Mouse (Mus musculus) kidney, adult 2 months (tissue): ENCODE results near the gene Btbd2.

Experiments used
- CTCF ChIP-seq: fragments of 200-500 bp; conservative IDR thresholded peaks from 2 replicates; pipeline ENCODE4 v1.5.1; 2011; ENCODE audit warnings: low read depth, mild to moderate bottlenecking, control low read depth, low read length, moderate library complexity, mixed read lengths; ENCODE audit not compliant: insufficient read depth, insufficient read length
- POLR2A ChIP-seq: fragments of 200-500 bp; IDR thresholded peaks from one replicate; pipeline ENCODE4 v1.6.1; 2011; ENCODE audit warnings: low read depth, low read length, control low read depth

DNA sequence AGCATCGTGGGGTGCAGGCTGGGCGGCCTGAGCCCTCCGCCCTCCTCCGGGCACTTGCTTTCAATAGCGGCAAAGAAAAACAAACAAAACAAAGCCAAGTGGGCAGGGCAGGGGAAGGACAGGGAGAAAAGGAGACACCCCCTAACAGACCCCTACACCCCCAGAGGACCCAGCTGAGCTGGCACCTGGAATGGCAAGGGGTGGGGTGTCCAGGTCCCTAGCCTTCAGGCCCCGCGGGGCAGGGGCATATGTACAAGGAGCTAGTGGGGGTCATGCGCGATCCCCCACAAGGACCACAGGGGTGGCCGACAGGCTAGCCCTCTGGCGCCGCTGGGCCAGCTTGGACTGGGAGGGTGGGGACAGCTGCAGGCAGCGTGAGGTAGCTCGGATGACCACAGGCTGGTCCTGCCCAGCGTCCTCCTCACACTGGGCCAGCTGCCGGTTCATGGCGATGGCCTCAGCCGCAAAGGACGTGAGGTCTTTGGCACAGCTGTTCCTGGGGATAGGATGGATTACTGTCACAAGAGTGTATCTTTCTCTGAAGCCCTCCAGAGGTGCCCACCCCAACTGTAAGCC, 10.1 kb upstream of the Btbd2 start:
- no peak for TF ChIP-seq CTCF
- TF ChIP-seq POLR2A = no peak
